Mouse (Mus musculus) CH12.LX (cell line): ENCODE measurements around the gene Safb.

Source experiments
- CTCF ChIP-seq, 2 experiments: IDR thresholded peaks in 1 of 2; conservative IDR thresholded peaks in 1 of 2; 2 replicates each; pipeline ENCODE4 v1.5.1; 2011 to 2012; ENCODE audit warnings: low read depth in 2 of 2, low read length in 2 of 2, improper control_type of control experiment in 1 of 2, inconsistent platforms in 1 of 2, mild to moderate bottlenecking in 1 of 2, moderate library complexity in 1 of 2
- GABPA ChIP-seq: IDR thresholded peaks from 2 replicates; pipeline ENCODE4 v1.6.1; 2012; ENCODE audit warnings: low read depth, low read length, improper control_type of control experiment, inconsistent platforms; ENCODE audit not compliant: insufficient replicate concordance
- HCFC1 ChIP-seq: IDR thresholded peaks from 2 replicates; pipeline ENCODE4 v1.6.1; 2012; ENCODE audit warnings: low read depth, mild to moderate bottlenecking, inconsistent platforms, low read length, improper control_type of control experiment
- NELFE ChIP-seq: IDR thresholded peaks from 2 replicates; pipeline ENCODE4 v1.6.1; 2011; ENCODE audit warnings: low read depth, low read length, improper control_type of control experiment
- NRF1 ChIP-seq: IDR thresholded peaks from 2 replicates; pipeline ENCODE4 v1.6.1; 2014; ENCODE audit warnings: low read depth, mild to moderate bottlenecking, inconsistent platforms, low read length, improper control_type of control experiment, moderate library complexity
- POLR2A ChIP-seq: IDR thresholded peaks from 2 replicates; pipeline ENCODE4 v1.6.1; 2011; ENCODE audit warnings: low read depth, mild to moderate bottlenecking, improper control_type of control experiment, low read length
- RCOR1 ChIP-seq: conservative IDR thresholded peaks from 2 replicates; pipeline ENCODE4 v1.6.1; 2012; ENCODE audit warnings: low read depth, mild to moderate bottlenecking, inconsistent platforms, low read length, improper control_type of control experiment
- TCF12 ChIP-seq: IDR thresholded peaks from 2 replicates; pipeline ENCODE4 v1.6.1; 2014; ENCODE audit warnings: low read depth, mild to moderate bottlenecking, inconsistent platforms, low read length, improper control_type of control experiment
- UBTF ChIP-seq: IDR thresholded peaks from 2 replicates; pipeline ENCODE4 v1.6.1; 2012; ENCODE audit warnings: low read depth, mild to moderate bottlenecking, inconsistent platforms, low read length, improper control_type of control experiment, moderate library complexity

- TF ChIP-seq TCF12 (no peak), GABPA (no peak), CTCF (conservative IDR thresholded peaks at IDR 0.05 in 1 of 2, IDR thresholded peaks at IDR 0.05 in 1 of 2; ENCODE audit: low read depth in 2 of 2, low read length in 2 of 2) (no peak), NELFE (no peak), HCFC1 (no peak), NRF1 (no peak), UBTF (no peak), RCOR1 (no peak), POLR2A (no peak)
Observed at GRCm38 (mm10) chr17:56583071-56583470, 1.6 kb upstream of the Safb start.
